Mouse (Mus musculus) kidney, adult 2 months (tissue): ENCODE measurements at regions not wholly inside any gene's neighbourhood (a gene's known extent, or its start where the extent isn't known, plus 50 kb on each side); places are given as distances from the start of the nearest gene placed in this dataset.

Experiments
- CTCF ChIP-seq: fragments of 200-500 bp; conservative IDR thresholded peaks from 2 replicates; pipeline ENCODE4 v1.5.1; 2011; ENCODE audit warnings: low read depth, mild to moderate bottlenecking, control low read depth, low read length, moderate library complexity, mixed read lengths; ENCODE audit not compliant: insufficient read depth, insufficient read length
- POLR2A ChIP-seq: fragments of 200-500 bp; IDR thresholded peaks from one replicate; pipeline ENCODE4 v1.6.1; 2011; ENCODE audit warnings: low read depth, low read length, control low read depth

DNA sequence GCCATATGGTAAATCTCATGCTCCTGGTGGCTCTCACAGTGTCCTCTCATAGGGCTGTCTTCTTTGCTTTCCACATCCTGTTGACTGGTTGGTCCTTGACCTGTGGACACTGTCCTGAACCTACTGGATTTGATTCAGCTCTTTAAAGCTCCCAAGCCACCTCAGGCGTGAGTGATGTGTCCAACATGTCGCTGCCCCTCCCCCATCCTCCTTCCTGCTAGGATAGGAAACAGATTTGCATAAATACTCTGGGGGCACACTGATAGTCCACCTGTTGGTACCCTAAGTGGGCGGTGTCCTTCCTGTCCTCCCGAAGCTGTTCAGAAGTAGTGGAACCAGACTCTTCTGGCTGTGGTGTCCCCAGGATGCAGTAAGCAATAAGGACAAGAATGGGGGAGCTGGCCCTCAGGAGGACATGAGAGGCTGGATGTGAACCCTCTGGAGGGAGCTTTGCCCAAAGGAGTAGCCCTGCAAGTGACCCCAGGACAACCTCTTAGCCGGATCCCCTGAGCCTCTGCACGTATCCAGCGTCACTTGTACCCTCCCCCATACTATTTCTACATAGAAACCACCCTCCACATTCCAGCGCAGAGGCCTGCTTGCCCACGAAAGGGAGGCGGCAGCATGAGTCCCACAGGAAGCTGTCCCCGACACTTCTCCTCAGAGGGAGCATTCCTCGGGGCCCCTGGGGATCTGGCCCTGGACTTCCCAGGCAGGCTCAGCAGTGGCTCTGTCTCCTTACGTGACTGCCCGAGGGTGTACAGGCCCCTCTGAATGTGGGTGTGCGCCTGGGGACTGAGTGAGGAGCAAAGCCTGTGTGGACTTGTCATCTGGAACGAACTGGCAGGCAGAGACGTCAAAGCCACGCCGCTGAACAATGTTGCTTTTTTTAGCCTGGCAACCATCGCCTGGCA, 68.8 kb downstream of the Cryaa start:
- TF ChIP-seq CTCF, result no peak
- no peak for TF ChIP-seq POLR2A
